In the genomic region with DNA sequence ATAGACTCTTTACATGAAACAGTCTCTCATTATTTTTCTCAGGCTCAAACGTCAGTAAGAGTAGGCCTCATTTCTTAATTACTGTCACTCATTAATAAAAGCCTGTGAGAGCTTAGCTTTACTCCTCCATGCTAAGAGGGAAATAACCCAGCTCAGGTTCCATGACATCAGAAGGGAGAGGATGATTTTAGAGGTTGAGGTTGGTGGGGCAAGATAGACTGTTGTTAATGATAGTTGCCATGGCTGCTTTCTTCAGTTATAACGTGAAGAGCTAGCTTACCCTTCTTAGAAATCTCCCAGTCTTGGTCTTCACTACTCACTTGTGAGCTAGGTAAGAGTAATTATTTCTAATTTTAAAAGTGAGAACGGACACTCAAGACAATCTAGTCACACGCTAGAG, we compare ENCODE assay signal across 10 mouse cellular contexts. TPM values are rescaled to one million over a fixed set of nuclear protein-coding genes. Genes with fewer than 3 reads are reported as not detected.
A peak's percentile ranks its signal among the peaks of the same experiment; 100 is the strongest.
DNase-seq lines count a peak whose midpoint lies in the region; ATAC-seq and TF ChIP-seq lines count a peak whose summit lies in the region.
"Had no signal": no experiment of that assay in that cellular context is flagged by ENCODE, and none has a peak within 500 bp of the region (broad histone marks: within the 10 kb centered on the region; RNA-seq: fewer than 3 reads in every experiment).

No protein-coding gene starts in this region.

- peaks cover 22% of the 10 kb centered on the region for H3K4me1 ChIP-seq in hindbrain, embryonic 10.5 days (replicated peaks)
- no peaks in the 10 kb centered on the region for H3K4me1 ChIP-seq in hindbrain, embryonic 11.5 days (replicated peaks; ENCODE audit: control insufficient read depth, insufficient read depth, low read length)
- peaks cover 11% of the 10 kb centered on the region for H3K4me1 ChIP-seq in hindbrain, embryonic 16.5 days (ENCODE audit: control insufficient read depth, insufficient read depth, low read depth, low read length)

- 79% methylated on average over 4 of the region's 4 CpGs for whole genome bisulfite sequencing in hindbrain, embryonic 10.5 days
- 73% methylated on average over 4 of the region's 4 CpGs for WGBS in hindbrain, embryonic 11.5 days
- 38% methylated on average over 4 of the region's 4 CpGs for WGBS in hindbrain, embryonic 16.5 days

- no peak for ATAC-seq in hindbrain, embryonic 11.5 days (ENCODE audit: low FRiP score)
- no peak for ATAC-seq in hindbrain, embryonic 16.5 days

- H3ac ChIP-seq in myocyte (ENCODE audit: control insufficient read depth, insufficient read length): no peak overlapping the region

- H3K4me2 ChIP-seq in hindbrain, embryonic 11.5 days (replicated peaks; ENCODE audit: low read depth, low read length): no peak overlapping the region; the same call in 1 of the 2 replicates
- H3K4me2 ChIP-seq in hindbrain, embryonic 16.5 days (ENCODE audit: low read length): peak overlapping the region; percentile 85
- peak overlapping the region; percentile 88 for H3K4me2 ChIP-seq in myocyte (ENCODE audit: low read depth)

- H3K4me3 ChIP-seq in hindbrain, embryonic 10.5 days: peak overlapping the region; percentile 83
- no peak overlapping the region for H3K4me3 ChIP-seq in hindbrain, embryonic 11.5 days (ENCODE audit: low read depth, low read length)
- H3K4me3 ChIP-seq in hindbrain, embryonic 16.5 days (ENCODE audit: low read length): peak overlapping the region; percentile 14
- H3K4me3 ChIP-seq in myocyte: peak overlapping the region; percentile 39
- H3K4me3 ChIP-seq in gastrocnemius, adult 2 months: no peak overlapping the region

- TF ChIP-seq CTCF in gastrocnemius, adult 2 months (IDR thresholded peaks at IDR 0.05): no peak

- DNase-seq in hindbrain, embryonic 10.5 days (ENCODE audit: low spot score): no peak
- no peak for DNase-seq in hindbrain, embryonic 11.5 days (ENCODE audit: low spot score)
- peak; percentile 28 for DNase-seq in Muller cell, postnatal 12 days (ENCODE audit: inconsistent ontology term)
- DNase-seq in gastrocnemius, adult 2 months: no peak
- DNase-seq in left cerebral cortex, postnatal 25 days (ENCODE audit: low spot score in 2 of 2): no peak
- no peak for DNase-seq in embryo, embryonic 10.5 days (ENCODE audit: low spot score)
- DNase-seq: cerebellum, adult 9-10 months; thymus, postnatal 25 days had no signal

- H3K36me3 ChIP-seq in hindbrain, embryonic 10.5 days: peaks cover 9% of the 10 kb centered on the region
- H3K36me3 ChIP-seq in hindbrain, embryonic 11.5 days (ENCODE audit: control insufficient read depth, insufficient read depth, low read length): no peaks in the 10 kb centered on the region
- H3K36me3 ChIP-seq in hindbrain, embryonic 16.5 days (ENCODE audit: control insufficient read depth, insufficient read depth, low read length): no peaks in the 10 kb centered on the region
- no peaks in the 10 kb centered on the region for H3K36me3 ChIP-seq in myocyte (ENCODE audit: control insufficient read depth, insufficient read depth)

- H3K9me3 ChIP-seq in hindbrain, embryonic 10.5 days: no peaks in the 10 kb centered on the region
- no peaks in the 10 kb centered on the region for H3K9me3 ChIP-seq in hindbrain, embryonic 11.5 days (ENCODE audit: control insufficient read depth, low read length)
- no peaks in the 10 kb centered on the region for H3K9me3 ChIP-seq in hindbrain, embryonic 16.5 days (ENCODE audit: control insufficient read depth, low read length)

- no peak for TF ChIP-seq POLR2A in myocyte (IDR thresholded peaks at IDR 0.05; ENCODE audit: insufficient read length, low read depth)

- no peak overlapping the region for H3K9ac ChIP-seq in hindbrain, embryonic 11.5 days (ENCODE audit: low read depth, low read length)
- no peak overlapping the region for H3K9ac ChIP-seq in hindbrain, embryonic 16.5 days (ENCODE audit: low read depth, low read length)

- intact Hi-C loops in gastrocnemius, adult 2 months (cut with DNase I): no loop called here
- intact Hi-C loops in left cerebral cortex, postnatal 25 days (cut with DNase I): no loop called here

- no peak overlapping the region for H3K27ac ChIP-seq in hindbrain, embryonic 10.5 days
- H3K27ac ChIP-seq in hindbrain, embryonic 11.5 days (ENCODE audit: low read depth, low read length): no peak overlapping the region
- H3K27ac ChIP-seq in hindbrain, embryonic 16.5 days (ENCODE audit: low read depth, low read length): no peak overlapping the region
- no peak overlapping the region for H3K27ac ChIP-seq in gastrocnemius, adult 2 months

- H3K27me3 ChIP-seq in hindbrain, embryonic 10.5 days (ENCODE audit: insufficient read depth, poor library complexity, severe bottlenecking): no peaks in the 10 kb centered on the region
- no peaks in the 10 kb centered on the region for H3K27me3 ChIP-seq in hindbrain, embryonic 11.5 days (ENCODE audit: control insufficient read depth, insufficient read depth, low read length)
- no peaks in the 10 kb centered on the region for H3K27me3 ChIP-seq in hindbrain, embryonic 16.5 days (replicated peaks; ENCODE audit: control insufficient read depth, insufficient read depth, low read length)
- H3K27me3 ChIP-seq in myocyte (ENCODE audit: control insufficient read depth, insufficient read depth, insufficient read length): no peaks in the 10 kb centered on the region

- peaks cover 40% of the 10 kb centered on the region for H3K79me2 ChIP-seq in myocyte (ENCODE audit: control insufficient read depth, insufficient read depth)

TF ChIP-seq in myocyte, 11 proteins besides CTCF, POLR2A, EP300 and RAD21:
- TF ChIP-seq TCF12 (IDR thresholded peaks at IDR 0.05; ENCODE audit: insufficient read depth, poor library complexity, severe bottlenecking) (no peak), POLR2AphosphoS2 (IDR thresholded peaks at IDR 0.05; ENCODE audit: insufficient read length, low read depth) (no peak), MYOG (IDR thresholded peaks at IDR 0.05; ENCODE audit: control insufficient read depth in 1 of 3, insufficient read depth in 1 of 3, insufficient read length in 2 of 3, low read depth in 2 of 3) (no peak), USF1 (IDR thresholded peaks at IDR 0.05; ENCODE audit: low read depth) (no peak), E2F4 (IDR thresholded peaks at IDR 0.05; ENCODE audit: insufficient read depth) (no peak), REST (IDR thresholded peaks at IDR 0.05; ENCODE audit: insufficient read depth, insufficient read length) (no peak), SRF (IDR thresholded peaks at IDR 0.05; ENCODE audit: control insufficient read depth, insufficient read length, low read depth) (no peak), MAX (IDR thresholded peaks at IDR 0.05; ENCODE audit: low read depth) (no peak), TCF3 (IDR thresholded peaks at IDR 0.05; ENCODE audit: insufficient read length, low read depth) (no peak), CEBPB (IDR thresholded peaks at IDR 0.05; ENCODE audit: insufficient read depth, poor library complexity, severe bottlenecking) (no peak), MYOD1 (IDR thresholded peaks at IDR 0.05; ENCODE audit: control insufficient read depth in 1 of 3, insufficient read length in 2 of 3, low read depth in 2 of 3) (no peak)

RNA-seq across cellular contexts. Expression of gene Zdhhc13, which starts 1.3 kb away (rescaled TPM):
- 32.1 and 35.2 TPM in 2 replicates for polyA plus RNA-seq in hindbrain, embryonic 10.5 days (2016; fragmentation: Nextera tagmentation; extraction: Ambion mirVana)
- polyA plus RNA-seq in hindbrain, embryonic 11.5 days (2014; fragmentation: Nextera tagmentation; extraction: Ambion mirVana): 38.3 and 40.9 TPM in 2 replicates
- 36.3 and 37.0 TPM in 2 replicates for polyA plus RNA-seq in hindbrain, embryonic 16.5 days (2015; fragmentation: Nextera tagmentation; extraction: Ambion mirVana)
- 9.9 TPM for polyA plus RNA-seq in myocyte (2012; fragmentation: generic; extraction: Trizol)
- 1 to 10 TPM; 3.6 to 4.0 TPM for total RNA-seq in gastrocnemius, adult 2 months (2021)
- total RNA-seq in left cerebral cortex, postnatal 25 days (2021): 10 to 100 TPM; 25.9 to 31.0 TPM

RNA-seq across cellular contexts. Expression of gene Csrp3, which starts 57.7 kb away (rescaled TPM):
- polyA plus RNA-seq in hindbrain, embryonic 10.5 days (2016; fragmentation: Nextera tagmentation; extraction: Ambion mirVana): 0.44 TPM in 1 of 2 replicates, not detected in the other
- 0.70 TPM in 1 of 2 replicates, not detected in the other for polyA plus RNA-seq in hindbrain, embryonic 11.5 days (2014; fragmentation: Nextera tagmentation; extraction: Ambion mirVana)
- polyA plus RNA-seq in hindbrain, embryonic 16.5 days (2015; fragmentation: Nextera tagmentation; extraction: Ambion mirVana): 0.24 and 7.3 TPM in 2 replicates
- polyA plus RNA-seq in myocyte (2012; fragmentation: generic; extraction: Trizol): 158 TPM
- total RNA-seq in gastrocnemius, adult 2 months (2021): 100 to 1,000 TPM in 1 of 2 experiments, 10 to 100 TPM in 1; 77.1 to 238 TPM
- not detected for total RNA-seq in left cerebral cortex, postnatal 25 days (2021)

Comparison
In these comparisons a context has a peak if more than half of its experiments do, and no peak if none do; other contexts are left out.
1. H3K4me3 ChIP-seq: peak in hindbrain, embryonic 10.5 days (single experiment), hindbrain, embryonic 16.5 days (single experiment) and myocyte (single experiment); none in hindbrain, embryonic 11.5 days (single experiment) and gastrocnemius, adult 2 months (single experiment).
2. RNA of gene Csrp3, which starts 57.7 kb away (polyA plus RNA-seq): 158 TPM in myocyte (single experiment); 0.24 to 7.3 TPM in hindbrain, embryonic 16.5 days, 0.44 TPM in hindbrain, embryonic 10.5 days and 0.70 TPM in hindbrain, embryonic 11.5 days; every median in the first group is over 10 times any median in the second.